22 mouse cellular contexts compared by ENCODE assay signal in genomic region chr14:62575862-62576261, GRCm38 (mm10). TPM values are rescaled to one million over a fixed set of nuclear protein-coding genes. Genes with fewer than 3 reads are reported as not detected.
DNase-seq lines count a peak whose midpoint lies in the region; ATAC-seq lines count a peak whose summit lies in the region.
"Had no signal": no experiment of that assay in that cellular context is flagged by ENCODE, and none has a peak within 500 bp of the region (broad histone marks: within the 10 kb centered on the region; RNA-seq: fewer than 3 reads in every experiment).

No protein-coding gene starts in this region.

- H3K27ac ChIP-seq in embryonic facial prominence, embryonic 14.5 days (replicated peaks; ENCODE audit: low read depth, low read length) = no peak overlapping the region
- no peak overlapping the region for H3K27ac ChIP-seq in embryonic facial prominence, embryonic 10.5 days (replicated peaks)
- H3K27ac ChIP-seq in midbrain, embryonic 14.5 days (replicated peaks; ENCODE audit: low read depth, low read length) = no peak overlapping the region
- H3K27ac ChIP-seq in midbrain, embryonic 16.5 days (ENCODE audit: low read length) = no peak overlapping the region
- H3K27ac ChIP-seq: heart, embryonic 10.5 days; midbrain, embryonic 15.5 days had no signal

- no peak overlapping the region for H3K9ac ChIP-seq in embryonic facial prominence, embryonic 14.5 days (ENCODE audit: low read depth, low read length)
- H3K9ac ChIP-seq in midbrain, embryonic 14.5 days (replicated peaks; ENCODE audit: low read length) = no peak overlapping the region
- no peak overlapping the region for H3K9ac ChIP-seq in midbrain, embryonic 16.5 days (ENCODE audit: low read depth, low read length)
- H3K9ac ChIP-seq: lung, embryonic 14.5 days; midbrain, embryonic 15.5 days had no signal

- 0 out of 2 replicates have a peak, but pooled peaks cover 4% of the 10 kb centered on the region for H3K4me1 ChIP-seq in embryonic facial prominence, embryonic 14.5 days (ENCODE audit: control insufficient read depth, insufficient read depth, low read length)
- H3K4me1 ChIP-seq in embryonic facial prominence, embryonic 10.5 days = peaks cover 13% of the 10 kb centered on the region
- no peaks in the 10 kb centered on the region for H3K4me1 ChIP-seq in midbrain, embryonic 14.5 days (ENCODE audit: control insufficient read depth, insufficient read depth, low read length)
- peaks cover 3% of the 10 kb centered on the region for H3K4me1 ChIP-seq in midbrain, embryonic 16.5 days (ENCODE audit: control insufficient read depth, insufficient read depth, low read length)

- H3K36me3 ChIP-seq in embryonic facial prominence, embryonic 14.5 days (ENCODE audit: control insufficient read depth, insufficient read depth, low read length) = no peaks in the 10 kb centered on the region
- H3K36me3 ChIP-seq in embryonic facial prominence, embryonic 10.5 days (replicated peaks) = no peaks in the 10 kb centered on the region
- H3K36me3 ChIP-seq in midbrain, embryonic 14.5 days (ENCODE audit: control insufficient read depth, insufficient read depth, low read length) = no peaks in the 10 kb centered on the region
- 0 out of 2 replicates have a peak, but pooled peaks cover 2% of the 10 kb centered on the region for H3K36me3 ChIP-seq in midbrain, embryonic 16.5 days (ENCODE audit: control insufficient read depth, insufficient read depth, low read length)
- H3K36me3 ChIP-seq: heart, embryonic 10.5 days; midbrain, embryonic 15.5 days had no signal

- H3K4me3 ChIP-seq in embryonic facial prominence, embryonic 14.5 days (ENCODE audit: low read depth, low read length) = no peak overlapping the region
- H3K4me3 ChIP-seq in embryonic facial prominence, embryonic 10.5 days = no peak overlapping the region
- H3K4me3 ChIP-seq in midbrain, embryonic 14.5 days (replicated peaks; ENCODE audit: low read depth, low read length) = no peak overlapping the region
- H3K4me3 ChIP-seq in midbrain, embryonic 16.5 days (ENCODE audit: low read depth, low read length) = no peak overlapping the region
- H3K4me3 ChIP-seq: heart, embryonic 10.5 days; midbrain, embryonic 15.5 days had no signal

- peak; percentile 45 for DNase-seq in embryonic facial prominence, embryonic 14.5 days (ENCODE audit: low spot score)
- DNase-seq in embryonic facial prominence, embryonic 10.5 days (ENCODE audit: low spot score) = no peak
- DNase-seq in midbrain, embryonic 14.5 days = peak; percentile 31
- peak; percentile 17 for DNase-seq in cerebellum, adult 8-10 months
- DNase-seq in layer of hippocampus, postnatal 36 days = peak; percentile 38 to 42
- DNase-seq in heart, adult 8-10 months (ENCODE audit: low spot score) = no peak
- DNase-seq in adrenal gland, adult 8-10 months = no peak
- DNase-seq: gastrocnemius, postnatal 14 days; heart, postnatal 36 days; kidney, adult 8-10 months; kidney, postnatal 36 days; lung, embryonic 14.5 days; spleen, adult 18-20 months; thymus, postnatal 36 days had no signal

- 60% methylated on average over 8 of the region's 8 CpGs for WGBS in embryonic facial prominence, embryonic 14.5 days
- WGBS in embryonic facial prominence, embryonic 10.5 days = 63% methylated on average over 8 of the region's 8 CpGs
- WGBS in midbrain, embryonic 14.5 days = 56% methylated on average over 8 of the region's 8 CpGs
- WGBS in midbrain, embryonic 16.5 days = 52% methylated on average over 8 of the region's 8 CpGs

- no peak overlapping the region for H3K4me2 ChIP-seq in embryonic facial prominence, embryonic 14.5 days (ENCODE audit: low read depth, low read length)
- H3K4me2 ChIP-seq in midbrain, embryonic 14.5 days (ENCODE audit: low read length) = no peak overlapping the region
- no peak overlapping the region for H3K4me2 ChIP-seq in midbrain, embryonic 16.5 days (ENCODE audit: low read length)
- H3K4me2 ChIP-seq: liver, embryonic 11.5 days; lung, embryonic 14.5 days; midbrain, embryonic 15.5 days had no signal

- no peaks in the 10 kb centered on the region for H3K9me3 ChIP-seq in embryonic facial prominence, embryonic 14.5 days (ENCODE audit: control insufficient read depth, low read length)
- no peaks in the 10 kb centered on the region for H3K9me3 ChIP-seq in embryonic facial prominence, embryonic 10.5 days
- H3K9me3 ChIP-seq in midbrain, embryonic 14.5 days (ENCODE audit: control insufficient read depth, low read length) = no peaks in the 10 kb centered on the region
- no peaks in the 10 kb centered on the region for H3K9me3 ChIP-seq in midbrain, embryonic 16.5 days (replicated peaks; ENCODE audit: control insufficient read depth, low read length, poor library complexity, severe bottlenecking)
- H3K9me3 ChIP-seq: heart, embryonic 10.5 days; midbrain, embryonic 15.5 days had no signal

- ATAC-seq in embryonic facial prominence, embryonic 14.5 days (ENCODE audit: low read depth) = no peak
- ATAC-seq in midbrain, embryonic 14.5 days (ENCODE audit: low FRiP score, low TSS enrichment) = no peak
- no peak for ATAC-seq in midbrain, embryonic 16.5 days
- ATAC-seq: midbrain, embryonic 15.5 days had no signal

- no peaks in the 10 kb centered on the region for H3K27me3 ChIP-seq in embryonic facial prominence, embryonic 14.5 days (replicated peaks; ENCODE audit: control insufficient read depth, insufficient read depth, low read length)
- no peaks in the 10 kb centered on the region for H3K27me3 ChIP-seq in embryonic facial prominence, embryonic 10.5 days (replicated peaks; ENCODE audit: low read depth, poor library complexity, severe bottlenecking)
- no peaks in the 10 kb centered on the region for H3K27me3 ChIP-seq in midbrain, embryonic 14.5 days (ENCODE audit: control insufficient read depth, insufficient read depth, low read length)
- no peaks in the 10 kb centered on the region for H3K27me3 ChIP-seq in midbrain, embryonic 16.5 days (ENCODE audit: control insufficient read depth, insufficient read depth, low read depth, low read length)
- H3K27me3 ChIP-seq: midbrain, embryonic 15.5 days had no signal

RNA-seq across cellular contexts. Expression of gene Gm4131, which starts 9.1 kb away (rescaled TPM):
- 0.28 TPM in 1 of 2 replicates, not detected in the other for polyA plus RNA-seq in embryonic facial prominence, embryonic 14.5 days (2014; fragmentation: Nextera tagmentation; extraction: Ambion mirVana)
- polyA plus RNA-seq in embryonic facial prominence, embryonic 10.5 days (2016; fragmentation: Nextera tagmentation; extraction: Ambion mirVana) = not detected in 2 replicates
- polyA plus RNA-seq in midbrain, embryonic 14.5 days (2014; fragmentation: Nextera tagmentation; extraction: Ambion mirVana) = not detected in 2 replicates
- polyA plus RNA-seq in midbrain, embryonic 16.5 days (2015; fragmentation: Nextera tagmentation; extraction: Ambion mirVana) = 0.25 and 0.36 TPM in 2 replicates
- not detected for total RNA-seq in layer of hippocampus, postnatal 36 days (2021)
- not detected for total RNA-seq in heart, adult 8-10 months (2022)
- not detected for total RNA-seq in adrenal gland, adult 8-10 months (2022)
- total RNA-seq: adrenal gland, adult 18-20 months; gastrocnemius, postnatal 14 days; heart, postnatal 36 days; left cerebral cortex, postnatal 14 days had no signal
- polyA plus RNA-seq: heart, embryonic 10.5 days; liver, embryonic 11.5 days; lung, embryonic 14.5 days; neural tube, embryonic 11.5 days; stomach, embryonic 16.5 days had no signal

RNA-seq across cellular contexts. Expression of gene Fam124a, which starts 20.3 kb away (rescaled TPM):
- polyA plus RNA-seq in embryonic facial prominence, embryonic 14.5 days (2014; fragmentation: Nextera tagmentation; extraction: Ambion mirVana) = 3.2 and 3.8 TPM in 2 replicates
- polyA plus RNA-seq in embryonic facial prominence, embryonic 10.5 days (2016; fragmentation: Nextera tagmentation; extraction: Ambion mirVana) = 1.6 and 2.8 TPM in 2 replicates
- polyA plus RNA-seq in midbrain, embryonic 14.5 days (2014; fragmentation: Nextera tagmentation; extraction: Ambion mirVana) = 20.9 and 30.3 TPM in 2 replicates
- polyA plus RNA-seq in midbrain, embryonic 16.5 days (2015; fragmentation: Nextera tagmentation; extraction: Ambion mirVana) = 48.4 and 55.3 TPM in 2 replicates
- 10 to 100 TPM; 11.4 to 12.7 TPM for total RNA-seq in layer of hippocampus, postnatal 36 days (2021)
- 1 to 10 TPM; 3.6 to 5.0 (median 3.7) TPM for total RNA-seq in heart, adult 8-10 months (2022)
- 1 to 10 TPM; 1.3 to 3.3 (median 1.8) TPM for total RNA-seq in adrenal gland, adult 8-10 months (2022)

Comparison
In these comparisons a context has a peak if more than half of its experiments do, and no peak if none do; other contexts are left out.
1. DNase-seq: peak in embryonic facial prominence, embryonic 14.5 days (single experiment), midbrain, embryonic 14.5 days (single experiment), cerebellum, adult 8-10 months (single experiment) and layer of hippocampus, postnatal 36 days (2 of 2); none in embryonic facial prominence, embryonic 10.5 days (single experiment), heart, adult 8-10 months (single experiment) and adrenal gland, adult 8-10 months (single experiment).